Mouse (Mus musculus): ENCODE data around the gene Glmp.
"Not testable (repeated sequence)": the region's sequence is repeated elsewhere in the genome, so short reads cannot be mapped to it uniquely, and the experiment has no call there.

Gene Glmp

DNA sequence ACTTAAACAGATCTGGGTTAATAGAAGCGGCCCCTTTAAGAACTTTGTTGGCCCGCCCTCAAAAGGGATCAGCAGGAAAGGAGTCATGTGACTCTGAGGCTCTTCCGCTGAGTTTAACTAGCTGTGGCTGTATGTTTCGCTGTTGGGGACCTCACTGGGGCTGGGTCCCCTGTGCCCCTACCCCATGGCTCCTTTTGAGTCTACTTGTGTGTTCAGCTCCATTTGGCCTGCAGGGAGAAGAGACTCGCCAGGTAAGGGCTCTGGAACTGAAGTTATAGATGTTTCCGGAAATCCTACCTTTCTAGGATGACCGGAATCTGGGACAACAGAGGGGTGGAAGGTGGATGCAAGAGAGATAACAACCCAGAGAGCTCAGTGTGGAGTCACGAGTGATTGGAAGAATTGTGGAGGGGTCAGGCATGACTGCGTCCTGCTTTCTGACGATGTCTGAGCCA lies at the start of gene Glmp:
Gene Glmp, plus strand, starts transcription at position 73 of the 455 bp plus-strand sequence.
- DNase-seq (ENCODE audit: low spot score in 2 of 2) = peak; percentile 35 to 43

GRCm38 (mm10) chr3:88276121-88276520 lies 48.7 kb upstream of the Glmp start:
- no peak for DNase-seq (ENCODE audit: low spot score in 2 of 2)

- DNase-seq (ENCODE audit: low spot score in 2 of 2) = peak in 1 of 2 experiments; percentile 28
These were observed 48.2 kb upstream of the Glmp start for GRCm38 (mm10) chr3:88276529-88277143.

GRCm38 (mm10) chr3:88280035-88280434 lies 44.8 kb upstream of the Glmp start:
- no peak for DNase-seq (ENCODE audit: low spot score in 2 of 2)

GRCm38 (mm10) chr3:88281141-88281916 lies 43.5 kb upstream of the Glmp start:
- DNase-seq (ENCODE audit: low spot score in 2 of 2) = not testable (repeated sequence)

DNA sequence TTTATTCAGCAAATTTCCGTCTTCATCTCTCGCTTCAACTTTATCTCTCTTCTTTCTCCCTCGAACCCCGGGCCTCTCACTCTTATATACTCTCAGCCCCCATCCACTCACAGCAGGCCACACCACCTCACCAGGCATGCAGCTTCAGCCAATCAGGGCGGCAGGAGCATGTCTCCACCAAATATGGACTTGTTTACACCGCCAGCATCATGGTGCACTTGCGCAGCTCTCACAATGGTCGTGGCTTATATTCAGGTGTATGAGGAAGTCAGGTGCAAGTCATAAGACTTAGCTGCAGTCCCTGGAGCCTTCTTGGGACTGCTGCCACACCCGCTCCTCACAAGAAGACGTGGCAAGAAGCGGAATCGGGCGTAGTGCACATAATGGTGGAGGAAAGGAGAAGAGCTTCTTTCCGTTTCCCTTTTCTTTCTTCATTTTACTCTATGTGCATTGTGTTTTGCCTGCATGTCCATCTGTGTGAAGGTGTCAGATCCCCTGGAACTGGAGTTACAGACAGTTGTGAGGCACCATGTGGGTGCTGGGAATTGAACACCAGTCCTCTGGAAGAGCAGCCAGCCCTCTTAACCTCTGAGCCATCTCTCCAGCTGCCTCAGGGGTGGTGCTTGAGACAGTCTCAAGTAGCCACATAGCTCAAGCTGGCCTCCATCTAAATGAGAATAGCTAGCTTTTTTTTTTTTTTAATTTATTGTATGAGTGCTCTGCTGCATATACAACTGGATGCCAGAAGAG lies 39.8 kb upstream of the Glmp start:
- DNase-seq (ENCODE audit: low spot score in 2 of 2) = not testable (repeated sequence)

DNA sequence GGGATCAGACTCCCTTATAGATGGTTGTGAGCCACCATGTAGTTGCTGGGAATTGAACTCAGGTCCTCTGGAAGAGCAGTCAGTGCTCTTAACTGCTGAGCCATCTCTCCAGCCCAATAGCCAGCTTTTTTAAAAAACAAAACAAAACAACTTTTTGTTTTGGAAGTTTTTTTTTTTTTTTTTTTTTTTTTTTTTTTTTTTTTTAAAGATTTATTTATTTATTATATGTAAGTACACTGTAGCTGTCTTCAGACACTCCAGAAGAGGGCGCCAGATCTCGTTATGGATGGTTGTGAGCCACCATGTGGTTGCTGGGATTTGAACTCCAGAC lies 39.3 kb upstream of the Glmp start:
- not testable (repeated sequence) for DNase-seq (ENCODE audit: low spot score in 2 of 2)

- DNase-seq (ENCODE audit: low spot score in 2 of 2) = no peak
These were observed 37.7 kb upstream of the Glmp start, which contains the start of gene Gm38392 for GRCm38 (mm10) chr3:88287110-88287509. Gene Gm38392 (minus strand): TSS chr3:88287210.

GRCm38 (mm10) chr3:88288133-88288713 lies 36.6 kb upstream of the Glmp start:
- not testable (repeated sequence) for DNase-seq (ENCODE audit: low spot score in 2 of 2)

GRCm38 (mm10) chr3:88291970-88292369 lies 32.9 kb upstream of the Glmp start:
- DNase-seq (ENCODE audit: low spot score in 2 of 2) = no peak

GRCm38 (mm10) chr3:88295272-88295671 lies 29.6 kb upstream of the Glmp start:
- DNase-seq (ENCODE audit: low spot score in 2 of 2) = not testable (repeated sequence)

GRCm38 (mm10) chr3:88296110-88296560 lies 28.7 kb upstream of the Glmp start:
- no peak for DNase-seq (ENCODE audit: low spot score in 2 of 2)

- peak; percentile 83 to 94 for DNase-seq (ENCODE audit: low spot score in 2 of 2)
These were observed 28.1 kb upstream of the Glmp start, which contains the start of the genes Tsacc and Cct3 for GRCm38 (mm10) chr3:88296561-88297318. Gene Tsacc (minus strand): TSS chr3:88296999. Gene Cct3 (plus strand): TSS chr3:88297116.

GRCm38 (mm10) chr3:88297321-88297851 lies 27.4 kb upstream of the Glmp start:
- no peak for DNase-seq (ENCODE audit: low spot score in 2 of 2)

- DNase-seq (ENCODE audit: low spot score in 2 of 2) = no peak
These were observed 25.7 kb upstream of the Glmp start for GRCm38 (mm10) chr3:88299172-88299571.

GRCm38 (mm10) chr3:88328956-88329355 lies 4.1 kb downstream of the Glmp start:
- no peak for DNase-seq (ENCODE audit: low spot score in 2 of 2)

DNA sequence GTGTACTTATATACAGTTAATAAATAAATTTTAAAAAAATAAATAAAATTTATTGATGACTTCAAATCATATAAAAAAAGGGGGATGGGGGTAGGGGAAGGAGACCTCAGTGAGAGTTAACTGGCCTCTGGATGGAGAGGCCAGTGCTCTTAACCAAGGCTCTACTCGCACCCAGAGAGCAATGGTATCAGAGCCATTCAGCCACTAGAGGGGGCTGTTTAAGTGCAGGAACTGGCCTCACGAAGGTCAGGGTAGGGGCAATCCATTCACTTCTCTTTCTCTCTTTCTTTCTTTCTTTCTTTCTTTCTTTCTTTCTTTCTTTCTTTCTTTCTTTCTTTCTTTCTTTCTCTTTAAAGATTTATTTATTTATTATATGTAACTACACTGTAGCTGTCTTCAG lies 6.5 kb downstream of the Glmp start:
- DNase-seq (ENCODE audit: low spot score in 2 of 2) = no peak

DNA sequence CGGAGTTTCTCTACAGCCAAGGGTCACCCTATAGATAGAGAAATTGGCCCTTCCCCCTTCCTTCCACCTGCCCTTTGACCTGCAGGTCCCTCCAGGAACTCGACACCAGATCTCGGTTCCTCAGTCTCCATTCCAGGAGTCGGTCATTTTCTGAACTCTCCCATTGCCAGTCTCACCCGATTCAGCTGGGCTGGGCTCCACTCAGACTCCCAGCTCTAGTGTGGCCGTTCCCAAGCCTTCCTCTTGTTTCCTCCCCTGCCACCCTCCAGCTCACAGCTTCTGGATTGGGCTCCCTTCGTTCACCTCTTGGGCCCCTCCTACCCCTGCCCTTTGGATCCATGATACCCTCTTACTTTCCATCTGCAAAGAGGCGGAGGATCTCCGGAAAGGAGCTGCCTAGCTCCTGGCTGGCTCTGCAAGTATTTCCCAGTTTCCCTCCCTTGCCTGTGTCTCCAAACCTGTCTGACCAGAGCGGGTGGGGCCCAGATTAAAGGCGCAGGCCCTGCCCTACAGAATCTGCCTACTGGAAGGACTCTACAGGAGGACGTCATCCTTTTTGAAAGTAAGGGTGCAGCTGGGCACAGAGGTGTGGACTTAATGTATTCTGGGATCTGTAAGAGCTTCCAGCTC lies 9.3 kb downstream of the Glmp start:
- peak; percentile 52 to 59 for DNase-seq (ENCODE audit: low spot score in 2 of 2)

DNA sequence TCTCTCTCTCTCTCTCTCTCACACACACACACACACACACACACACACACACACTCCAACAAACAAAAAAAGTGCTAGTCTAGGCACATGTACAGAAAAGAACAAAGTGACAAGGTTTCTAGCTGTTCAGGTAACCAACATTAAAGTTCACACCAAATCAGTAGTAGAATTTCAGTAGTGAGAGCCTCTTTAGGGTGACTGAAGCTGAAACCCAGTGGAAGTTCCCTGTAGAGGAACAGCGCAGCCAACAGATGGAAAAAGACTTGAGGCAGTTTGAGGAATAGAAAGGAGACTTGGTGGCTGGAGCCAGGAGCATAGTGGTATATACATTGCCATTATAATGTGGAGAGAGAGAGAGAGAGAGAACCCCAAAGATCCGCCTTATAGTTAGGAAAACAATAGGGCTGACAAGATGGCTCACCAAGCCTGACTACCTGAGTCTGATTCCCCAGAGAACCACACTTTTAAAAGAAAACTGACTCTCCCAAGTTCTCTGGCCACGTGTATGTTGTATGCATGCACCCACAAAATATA lies 10.1 kb downstream of the Glmp start:
- DNase-seq (ENCODE audit: low spot score in 2 of 2) = no peak

DNA sequence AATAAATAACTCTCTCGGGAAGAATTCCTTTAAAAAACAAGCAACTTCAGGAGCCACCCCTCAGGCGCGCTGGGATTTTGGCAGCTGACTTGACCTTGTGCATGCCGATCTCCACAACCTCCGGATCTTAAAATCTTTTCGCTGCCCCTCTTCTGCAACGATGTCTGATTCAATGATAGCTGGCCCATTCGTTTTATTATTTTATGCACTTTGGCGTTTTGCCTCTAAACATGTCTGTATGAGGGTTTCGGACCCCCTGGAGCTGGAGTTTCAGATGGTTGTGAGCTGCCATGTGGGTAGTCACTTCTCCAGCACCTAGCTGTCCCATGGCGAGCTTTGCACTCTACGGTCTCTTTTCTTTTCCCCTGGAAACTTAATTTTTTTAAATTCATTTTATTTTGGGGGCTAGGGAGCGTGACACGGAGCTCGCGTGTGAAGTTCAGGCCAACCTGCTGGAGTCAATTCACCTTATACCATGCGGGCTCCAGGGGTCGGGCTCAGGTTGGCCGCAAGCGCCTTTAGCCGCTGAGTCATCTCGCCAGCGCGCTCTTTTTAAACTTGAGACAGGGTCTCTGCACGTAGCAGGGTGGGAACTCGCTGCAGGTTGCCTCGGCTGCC lies 10.7 kb downstream of the Glmp start:
- no peak for DNase-seq (ENCODE audit: low spot score in 2 of 2)

Measured in urinary bladder, adult 18-20 months (tissue).